Mouse (Mus musculus): ENCODE results near the gene Hcls1.

DNA sequence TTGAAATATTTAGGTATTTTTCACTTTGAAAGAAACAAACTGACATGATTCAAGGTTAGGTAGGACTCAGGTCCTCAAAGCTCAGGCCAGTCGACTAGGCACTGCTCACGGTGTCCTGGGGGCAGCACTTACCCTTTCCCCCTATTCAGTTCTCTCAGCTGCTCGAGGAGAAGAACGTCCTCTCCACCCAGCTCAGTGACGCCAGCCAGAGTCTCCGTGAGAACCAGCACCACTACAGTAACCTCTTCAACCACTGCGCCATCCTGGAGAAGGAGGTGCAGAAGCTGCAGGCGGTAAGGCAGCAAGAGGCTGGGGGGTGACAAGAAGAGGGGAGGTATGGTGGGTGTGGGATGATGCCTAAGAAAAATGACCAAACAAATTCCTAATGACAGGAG is 6.7 kb upstream of the Hcls1 start:
- TF ChIP-seq CTCF (IDR thresholded peaks at IDR 0.05; ENCODE audit: low read depth) (no peak), EP300 (IDR thresholded peaks at IDR 0.05; ENCODE audit: low read depth) (no peak)
